Comparison of ENCODE assay signal across 27 mouse cellular contexts in genomic region chr2:167010546-167010945, GRCm38 (mm10).
"Had no signal": no experiment of that assay in that cellular context is flagged by ENCODE, and none has a peak within 500 bp of the region (broad histone marks: within the 10 kb centered on the region; RNA-seq: fewer than 3 reads in every experiment).

No protein-coding gene starts in this region.

- H3K4me3 ChIP-seq: embryonic facial prominence, embryonic 10.5 days; embryonic facial prominence, embryonic 12.5 days; embryonic facial prominence, embryonic 13.5 days; embryonic facial prominence, embryonic 15.5 days; erythroblast, embryonic 14.5 days; forebrain, embryonic 10.5 days; forebrain, embryonic 12.5 days; forebrain, embryonic 13.5 days; forebrain, embryonic 15.5 days; gastrocnemius, adult 2 months; heart, adult 2 months had no signal

- DNase-seq: cerebellum, adult 9-10 months; cerebellum, adult 9-11 months; cerebellum, postnatal 10 days; cerebellum, postnatal 14 days; cerebellum, postnatal 25 days; cerebellum, postnatal 36 days; embryo, embryonic 11 days; forebrain, postnatal 0 days; gastrocnemius, adult 2 months; gastrocnemius, postnatal 10 days; gastrocnemius, postnatal 14 days; gastrocnemius, postnatal 25 days; gastrocnemius, postnatal 36 days; heart, adult 11 months; heart, adult 18-20 months; heart, adult 2 months had no signal

- H3K27ac ChIP-seq: embryonic facial prominence, embryonic 10.5 days; embryonic facial prominence, embryonic 12.5 days; embryonic facial prominence, embryonic 13.5 days; embryonic facial prominence, embryonic 15.5 days; forebrain, embryonic 10.5 days; forebrain, embryonic 12.5 days; forebrain, embryonic 13.5 days; forebrain, embryonic 15.5 days; gastrocnemius, adult 2 months; heart, adult 2 months had no signal

- ATAC-seq: forebrain, embryonic 13.5 days; forebrain, embryonic 14.5 days; forebrain, embryonic 15.5 days; forebrain, embryonic 16.5 days; forebrain, postnatal 0 days had no signal
